Mouse (Mus musculus) liver, embryonic 14.5 days (tissue): Measurements from ENCODE around the gene Mob3a.

Experiments
- CTCF ChIP-seq: IDR thresholded peaks from 2 replicates; pipeline ENCODE4 v1.5.1; 2016; ENCODE audit warnings: antibody characterized with exemption, low read depth, control low read depth
- EP300 ChIP-seq: IDR thresholded peaks from 2 replicates; pipeline ENCODE4 v1.6.1; 2016; ENCODE audit warnings: antibody characterized with exemption, low read depth

DNA sequence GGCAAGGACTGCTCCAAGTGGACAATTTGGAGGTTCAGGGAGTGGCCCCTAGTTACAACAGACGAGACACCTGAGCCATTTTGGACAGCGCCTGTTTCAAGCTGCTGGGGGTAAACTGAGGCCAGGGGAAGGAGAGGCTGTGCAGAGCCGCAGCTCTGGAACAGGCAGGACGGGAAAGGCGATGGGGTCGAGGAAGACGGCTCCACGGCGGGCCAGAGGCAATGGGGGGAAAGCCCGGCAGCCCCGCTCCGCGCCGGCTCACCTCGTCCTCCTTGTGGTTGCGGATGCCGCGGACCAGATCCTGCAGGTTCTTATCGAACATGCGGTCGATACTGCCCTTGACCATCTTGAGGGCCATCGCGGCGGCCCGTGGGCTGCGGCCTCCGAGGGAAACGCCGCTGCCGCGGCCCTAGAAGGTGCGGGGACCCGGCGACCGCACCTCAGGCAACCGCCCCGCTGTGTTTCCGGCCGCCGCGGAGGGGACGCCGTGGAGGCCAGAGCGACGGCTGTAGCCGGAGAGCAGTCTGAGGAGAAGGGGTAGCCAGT is 39.9 kb upstream of the Mob3a start:
- TF ChIP-seq CTCF (no peak), EP300 (no peak)
